22 mouse cellular contexts compared by ENCODE assay signal in the genomic region with DNA sequence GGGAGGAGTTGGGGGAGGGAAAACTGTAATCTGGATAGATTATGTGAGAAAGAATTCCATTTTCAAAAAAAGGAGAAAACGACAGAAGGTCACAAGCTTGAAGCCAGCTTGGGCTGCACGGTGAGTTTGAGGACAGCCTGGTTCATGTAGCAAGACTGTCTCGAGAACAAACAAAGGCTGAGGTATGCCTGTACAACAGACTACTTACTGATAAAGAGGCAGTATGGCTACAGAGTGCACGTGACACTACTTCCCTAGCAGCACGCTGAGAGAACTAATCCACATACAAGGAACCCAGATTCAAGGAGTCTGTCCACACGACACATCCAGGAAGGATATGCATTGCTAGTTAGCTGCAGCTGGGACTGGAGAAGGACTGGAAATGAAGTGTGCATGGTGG. TPM values are rescaled to one million over a fixed set of nuclear protein-coding genes. Genes with fewer than 3 reads are reported as not detected.
DNase-seq lines count a peak whose midpoint lies in the region; ATAC-seq lines count a peak whose summit lies in the region.
"Had no signal": no experiment of that assay in that cellular context is flagged by ENCODE, and none has a peak within 500 bp of the region (broad histone marks: within the 10 kb centered on the region; RNA-seq: fewer than 3 reads in every experiment).

No protein-coding gene starts in this region.

- H3K27me3 ChIP-seq in heart, embryonic 15.5 days, result 0 out of 2 replicates have a peak, but pooled peaks cover 2% of the 10 kb centered on the region
- H3K27me3 ChIP-seq in intestine, embryonic 16.5 days (replicated peaks; ENCODE audit: control insufficient read depth, insufficient read depth, low read length), result peaks cover 7% of the 10 kb centered on the region
- H3K27me3 ChIP-seq in forebrain, embryonic 14.5 days (replicated peaks; ENCODE audit: control insufficient read depth, insufficient read depth, low read length), result peaks cover 6% of the 10 kb centered on the region

- H3K4me3 ChIP-seq in heart, embryonic 15.5 days, result no peak overlapping the region
- no peak overlapping the region for H3K4me3 ChIP-seq in intestine, embryonic 16.5 days (ENCODE audit: low read length)
- no peak overlapping the region for H3K4me3 ChIP-seq in forebrain, embryonic 14.5 days (ENCODE audit: low read depth, low read length)
- H3K4me3 ChIP-seq: embryonic facial prominence, embryonic 15.5 days; forebrain, embryonic 10.5 days; limb, embryonic 13.5 days; liver, embryonic 15.5 days; midbrain, embryonic 12.5 days had no signal

- WGBS in heart, embryonic 15.5 days, result 15% methylated on average over 6 of the region's 6 CpGs
- WGBS in intestine, embryonic 16.5 days, result 41% methylated on average over 6 of the region's 6 CpGs
- WGBS in forebrain, embryonic 14.5 days, result 60% methylated on average over 6 of the region's 6 CpGs

- peaks cover 15% of the 10 kb centered on the region for H3K4me1 ChIP-seq in heart, embryonic 15.5 days (replicated peaks)
- H3K4me1 ChIP-seq in intestine, embryonic 16.5 days (ENCODE audit: control insufficient read depth, insufficient read depth, low read length), result no peaks in the 10 kb centered on the region
- H3K4me1 ChIP-seq in forebrain, embryonic 14.5 days (ENCODE audit: control insufficient read depth, insufficient read depth, low read length), result no peaks in the 10 kb centered on the region
- H3K4me1 ChIP-seq: embryonic facial prominence, embryonic 15.5 days; limb, embryonic 13.5 days; midbrain, embryonic 12.5 days had no signal

- no peak overlapping the region for H3K9ac ChIP-seq in heart, embryonic 15.5 days
- no peak overlapping the region for H3K9ac ChIP-seq in intestine, embryonic 16.5 days (ENCODE audit: low read depth, low read length)
- H3K9ac ChIP-seq in forebrain, embryonic 14.5 days (ENCODE audit: low read length), result no peak overlapping the region
- H3K9ac ChIP-seq: embryonic facial prominence, embryonic 15.5 days; limb, embryonic 13.5 days; liver, embryonic 15.5 days; midbrain, embryonic 12.5 days had no signal

- H3K9me3 ChIP-seq in heart, embryonic 15.5 days (replicated peaks), result no peaks in the 10 kb centered on the region
- no peaks in the 10 kb centered on the region for H3K9me3 ChIP-seq in intestine, embryonic 16.5 days (ENCODE audit: control insufficient read depth, low read length)
- no peaks in the 10 kb centered on the region for H3K9me3 ChIP-seq in forebrain, embryonic 14.5 days (replicated peaks; ENCODE audit: control insufficient read depth, low read length)
- H3K9me3 ChIP-seq: embryonic facial prominence, embryonic 15.5 days; forebrain, embryonic 10.5 days; limb, embryonic 13.5 days; liver, embryonic 15.5 days; midbrain, embryonic 12.5 days had no signal

- H3K27ac ChIP-seq in heart, embryonic 15.5 days, result peak overlapping the region; percentile 28; the same call in 1 of the 2 replicates
- H3K27ac ChIP-seq in intestine, embryonic 16.5 days (ENCODE audit: low read length), result no peak overlapping the region
- no peak overlapping the region for H3K27ac ChIP-seq in forebrain, embryonic 14.5 days (ENCODE audit: low read depth, low read length)
- H3K27ac ChIP-seq: embryonic facial prominence, embryonic 15.5 days; forebrain, embryonic 10.5 days; hindbrain, postnatal 0 days; limb, embryonic 13.5 days; liver, embryonic 15.5 days; midbrain, embryonic 12.5 days had no signal

- H3K36me3 ChIP-seq in heart, embryonic 15.5 days, result no peaks in the 10 kb centered on the region; the same call in 1 of the 2 replicates
- H3K36me3 ChIP-seq in intestine, embryonic 16.5 days (ENCODE audit: control insufficient read depth, insufficient read depth, low read length), result no peaks in the 10 kb centered on the region
- H3K36me3 ChIP-seq in forebrain, embryonic 14.5 days (ENCODE audit: control insufficient read depth, insufficient read depth, low read length), result no peaks in the 10 kb centered on the region
- H3K36me3 ChIP-seq: embryonic facial prominence, embryonic 15.5 days; forebrain, embryonic 10.5 days; limb, embryonic 13.5 days; liver, embryonic 15.5 days; midbrain, embryonic 12.5 days had no signal

- no peak; the same call in 1 of the 2 replicates for ATAC-seq in heart, embryonic 15.5 days (replicated peaks; ENCODE audit: insufficient number of reproducible peaks, insufficient read depth, low FRiP score, low read depth)
- peak; percentile 73 for ATAC-seq in intestine, embryonic 16.5 days
- no peak for ATAC-seq in forebrain, embryonic 14.5 days
- ATAC-seq: hindbrain, postnatal 0 days had no signal

- no peak for DNase-seq in heart, adult 11 months
- peak; percentile 14 for DNase-seq in lung, postnatal 25 days (ENCODE audit: low spot score)
- no peak for DNase-seq in lung, postnatal 14 days
- no peak for DNase-seq in adrenal gland, adult 8-10 months
- no peak for DNase-seq in forebrain, embryonic 14.5 days (ENCODE audit: low spot score)
- DNase-seq: cerebellum, adult 11 months; cerebellum, postnatal 14 days; embryo, embryonic 11 days; gastrocnemius, postnatal 10 days; kidney, adult 9 months; kidney, postnatal 4 days; right cerebral cortex, postnatal 14 days; thymus, postnatal 36 days had no signal

- 0 out of 2 replicates have a peak overlapping the region, but pooled peaks have one; percentile 14 for H3K4me2 ChIP-seq in heart, embryonic 15.5 days
- H3K4me2 ChIP-seq in intestine, embryonic 16.5 days (ENCODE audit: low read depth, low read length), result no peak overlapping the region
- H3K4me2 ChIP-seq in forebrain, embryonic 14.5 days (ENCODE audit: low read length), result no peak overlapping the region
- H3K4me2 ChIP-seq: embryonic facial prominence, embryonic 15.5 days; limb, embryonic 13.5 days; liver, embryonic 15.5 days; midbrain, embryonic 12.5 days had no signal

RNA-seq across cellular contexts. Expression of a gene that starts 6.1 kb away (rescaled TPM):
- polyA plus RNA-seq in heart, embryonic 15.5 days (2015; fragmentation: Nextera tagmentation; extraction: Ambion mirVana), result 8.5 and 9.8 TPM in 2 replicates
- 2.5 and 2.9 TPM in 2 replicates for polyA plus RNA-seq in intestine, embryonic 16.5 days (2015; fragmentation: Nextera tagmentation; extraction: Ambion mirVana)
- total RNA-seq in adrenal gland, adult 8-10 months (2022), result 1 to 10 TPM in 3 of 4 experiments, under 1 TPM in 1; 0.49 to 1.2 (median 1.1) TPM
- polyA plus RNA-seq in forebrain, embryonic 14.5 days (2014; fragmentation: Nextera tagmentation; extraction: Ambion mirVana), result 0.38 and 0.89 TPM in 2 replicates
- total RNA-seq: hematopoietic stem cell, adult 5-6 weeks had no signal
